Mouse (Mus musculus): ENCODE data around the gene Cdkn2b. TPM values are rescaled to one million over a fixed set of nuclear protein-coding genes. Genes with fewer than 3 reads are reported as not detected.

Cdkn2b gene
- polyA plus RNA-seq, 1 experiment = 9.7 TPM

- no peaks in the 10 kb centered on the region for H3K4me1 ChIP-seq (replicated peaks; ENCODE audit: control insufficient read depth, insufficient read depth, low read length)
- 67% methylated on average over 1 of the region's 1 CpGs for WGBS
- H3K27ac ChIP-seq (ENCODE audit: control insufficient read depth, insufficient read depth, low read length) = no peak overlapping the region
- DNase-seq = no peak
- H3K36me3 ChIP-seq (ENCODE audit: control insufficient read depth, insufficient read depth, low read length) = no peaks in the 10 kb centered on the region
- no peak for TF ChIP-seq POLR2A (IDR thresholded peaks at IDR 0.05; ENCODE audit: control insufficient read depth, extremely low read depth, insufficient read depth, low read length, poor library complexity)
- no peak for TF ChIP-seq CTCF (IDR thresholded peaks at IDR 0.05; ENCODE audit: borderline replicate concordance, control insufficient read depth, extremely low read depth, insufficient read depth, low read length, poor library complexity)
- H3K4me3 ChIP-seq (ENCODE audit: control insufficient read depth, insufficient read depth, low read length) = no peak overlapping the region
- H3K27me3 ChIP-seq (ENCODE audit: control insufficient read depth, insufficient read depth, low read length) = no peaks in the 10 kb centered on the region
Observed at GRCm38 (mm10) chr4:89257768-89258167, 53.1 kb downstream of the Cdkn2b start.

Other genes starting within 250 kb of the Cdkn2b start
- 6.7 and 7.0 TPM in 2 replicates for gene Mtap, start 173.9 kb downstream of the Cdkn2b start, polyA plus RNA-seq (2012; rRNA removed)
- 8.4 and 9.8 TPM in 2 replicates for gene Cdkn2a, start 16.4 kb downstream of the Cdkn2b start, polyA plus RNA-seq (2012; rRNA removed)